Mouse (Mus musculus): ENCODE results near the gene Gdpd1. TPM values are rescaled to one million over a fixed set of nuclear protein-coding genes. Genes with fewer than 3 reads are reported as not detected.

The Gdpd1 gene
- total RNA-seq, 1 experiment, result 5.0 TPM

- no peaks in the 10 kb centered on the region for H3K36me3 ChIP-seq (ENCODE audit: control insufficient read depth, insufficient read depth, low read length, poor library complexity, severe bottlenecking)
- in situ Hi-C loops (cut with MboI; ENCODE audit: low sequenced_read_pairs in 2 of 2, unreplicated experiment in 2 of 2), result loop anchor here (10.0 kb wide), 2 partner anchors 97 to 107 kb away; no protein-coding TSS in a partner anchor
- H3K27ac ChIP-seq (ENCODE audit: insufficient read depth, low read depth, low read length, poor library complexity, severe bottlenecking), result no peak overlapping the region
- no peak overlapping the region for H3K4me3 ChIP-seq (ENCODE audit: insufficient read depth in 1 of 2, low read depth in 1 of 2, low read length in 2 of 2, poor library complexity in 1 of 2, severe bottlenecking in 1 of 2)
- H3K9me3 ChIP-seq (ENCODE audit: control insufficient read depth, insufficient read depth, low read depth, low read length), result no peaks in the 10 kb centered on the region
- H3K4me1 ChIP-seq (ENCODE audit: control insufficient read depth in 2 of 2, insufficient read depth in 2 of 2, low read length in 2 of 2, poor library complexity in 1 of 2), result no peaks in the 10 kb centered on the region
- no peak overlapping the region for H3K9ac ChIP-seq (ENCODE audit: insufficient read depth, low read depth, low read length, poor library complexity, severe bottlenecking)
- no peak for DNase-seq (ENCODE audit: low read depth, low spot score)
- TF ChIP-seq CHD2 (IDR thresholded peaks at IDR 0.05; ENCODE audit: low read depth, low read length), result no peak
- TF ChIP-seq ZC3H11A (IDR thresholded peaks at IDR 0.05; ENCODE audit: borderline replicate concordance, low read depth, low read length), result no peak
- no peak for TF ChIP-seq MAFK (IDR thresholded peaks at IDR 0.05; ENCODE audit: insufficient read depth, low read depth, low read length)
- TF ChIP-seq ZNF384 (IDR thresholded peaks at IDR 0.05; ENCODE audit: low read depth, low read length), result no peak
- no peak for TF ChIP-seq HCFC1 (IDR thresholded peaks at IDR 0.05; ENCODE audit: borderline replicate concordance, insufficient read depth, low read length)
Observed at GRCm38 (mm10) chr11:87002078-87002829, 71.6 kb downstream of the Gdpd1 start.

GRCm38 (mm10) chr11:87001217-87001616, 72.6 kb downstream of the Gdpd1 start:
- no peaks in the 10 kb centered on the region for H3K9me3 ChIP-seq (ENCODE audit: control insufficient read depth, insufficient read depth, low read depth, low read length)
- H3K9ac ChIP-seq (ENCODE audit: insufficient read depth, low read depth, low read length, poor library complexity, severe bottlenecking), result no peak overlapping the region
- in situ Hi-C loops (cut with MboI; ENCODE audit: low sequenced_read_pairs in 2 of 2, unreplicated experiment in 2 of 2), result loop anchor here (10.0 kb wide), 2 partner anchors 96 to 106 kb away; no protein-coding TSS in a partner anchor
- no peak overlapping the region for H3K4me3 ChIP-seq (ENCODE audit: insufficient read depth in 1 of 2, low read depth in 1 of 2, low read length in 2 of 2, poor library complexity in 1 of 2, severe bottlenecking in 1 of 2)
- no peak overlapping the region for H3K27ac ChIP-seq (ENCODE audit: insufficient read depth, low read depth, low read length, poor library complexity, severe bottlenecking)
- no peaks in the 10 kb centered on the region for H3K4me1 ChIP-seq (ENCODE audit: control insufficient read depth in 2 of 2, insufficient read depth in 2 of 2, low read length in 2 of 2, poor library complexity in 1 of 2)
- no peak for DNase-seq (ENCODE audit: low read depth, low spot score)
- no peaks in the 10 kb centered on the region for H3K36me3 ChIP-seq (ENCODE audit: control insufficient read depth, insufficient read depth, low read length, poor library complexity, severe bottlenecking)
- TF ChIP-seq CHD2 (IDR thresholded peaks at IDR 0.05; ENCODE audit: low read depth, low read length) (no peak), HCFC1 (IDR thresholded peaks at IDR 0.05; ENCODE audit: borderline replicate concordance, insufficient read depth, low read length) (no peak), ZNF384 (IDR thresholded peaks at IDR 0.05; ENCODE audit: low read depth, low read length) (no peak), ZC3H11A (IDR thresholded peaks at IDR 0.05; ENCODE audit: borderline replicate concordance, low read depth, low read length) (no peak), MAFK (IDR thresholded peaks at IDR 0.05; ENCODE audit: insufficient read depth, low read depth, low read length) (no peak)

- H3K4me1 ChIP-seq (ENCODE audit: control insufficient read depth in 2 of 2, insufficient read depth in 2 of 2, low read length in 2 of 2, poor library complexity in 1 of 2), result peaks cover 3% of the 10 kb centered on the region in 2 experiments; a peak in 3 of 4 replicates
- no peak for DNase-seq (ENCODE audit: low read depth, low spot score)
- in situ Hi-C loops (cut with MboI; ENCODE audit: low sequenced_read_pairs in 2 of 2, unreplicated experiment in 2 of 2), result no loop called here
- H3K36me3 ChIP-seq (ENCODE audit: control insufficient read depth, insufficient read depth, low read length, poor library complexity, severe bottlenecking), result no peaks in the 10 kb centered on the region
- no peaks in the 10 kb centered on the region for H3K9me3 ChIP-seq (ENCODE audit: control insufficient read depth, insufficient read depth, low read depth, low read length)
- no peak for TF ChIP-seq HCFC1 (IDR thresholded peaks at IDR 0.05; ENCODE audit: borderline replicate concordance, insufficient read depth, low read length)
- TF ChIP-seq ZC3H11A (IDR thresholded peaks at IDR 0.05; ENCODE audit: borderline replicate concordance, low read depth, low read length), result no peak
- no peak for TF ChIP-seq MAFK (IDR thresholded peaks at IDR 0.05; ENCODE audit: insufficient read depth, low read depth, low read length)
- TF ChIP-seq ZNF384 (IDR thresholded peaks at IDR 0.05; ENCODE audit: low read depth, low read length), result no peak
- no peak for TF ChIP-seq CHD2 (IDR thresholded peaks at IDR 0.05; ENCODE audit: low read depth, low read length)
- no peak overlapping the region for H3K27ac ChIP-seq (ENCODE audit: insufficient read depth, low read depth, low read length, poor library complexity, severe bottlenecking)
- H3K4me3 ChIP-seq (ENCODE audit: insufficient read depth in 1 of 2, low read depth in 1 of 2, low read length in 2 of 2, poor library complexity in 1 of 2, severe bottlenecking in 1 of 2), result no peak overlapping the region
- no peak overlapping the region for H3K9ac ChIP-seq (ENCODE audit: insufficient read depth, low read depth, low read length, poor library complexity, severe bottlenecking)
Observed at GRCm38 (mm10) chr11:86996266-86996665, 77.6 kb downstream of the Gdpd1 start.

GRCm38 (mm10) chr11:86995625-86996221, 78.1 kb downstream of the Gdpd1 start:
- DNase-seq (ENCODE audit: low read depth, low spot score), result no peak
- no peaks in the 10 kb centered on the region for H3K9me3 ChIP-seq (ENCODE audit: control insufficient read depth, insufficient read depth, low read depth, low read length)
- H3K9ac ChIP-seq (ENCODE audit: insufficient read depth, low read depth, low read length, poor library complexity, severe bottlenecking), result no peak overlapping the region
- no peak overlapping the region for H3K4me3 ChIP-seq (ENCODE audit: insufficient read depth in 1 of 2, low read depth in 1 of 2, low read length in 2 of 2, poor library complexity in 1 of 2, severe bottlenecking in 1 of 2)
- H3K4me1 ChIP-seq (ENCODE audit: control insufficient read depth in 2 of 2, insufficient read depth in 2 of 2, low read length in 2 of 2, poor library complexity in 1 of 2), result peaks cover 3% of the 10 kb centered on the region in 2 experiments; a peak in 3 of 4 replicates
- TF ChIP-seq CHD2 (IDR thresholded peaks at IDR 0.05; ENCODE audit: low read depth, low read length) (no peak), MAFK (IDR thresholded peaks at IDR 0.05; ENCODE audit: insufficient read depth, low read depth, low read length) (0 out of 2 replicates have a peak, but pooled peaks have one; percentile 38), ZNF384 (IDR thresholded peaks at IDR 0.05; ENCODE audit: low read depth, low read length) (peak; percentile 99), HCFC1 (IDR thresholded peaks at IDR 0.05; ENCODE audit: borderline replicate concordance, insufficient read depth, low read length) (no peak), ZC3H11A (IDR thresholded peaks at IDR 0.05; ENCODE audit: borderline replicate concordance, low read depth, low read length) (peak; percentile 25; the same call in 1 of the 2 replicates)
- in situ Hi-C loops (cut with MboI; ENCODE audit: low sequenced_read_pairs in 2 of 2, unreplicated experiment in 2 of 2), result no loop called here
- no peaks in the 10 kb centered on the region for H3K36me3 ChIP-seq (ENCODE audit: control insufficient read depth, insufficient read depth, low read length, poor library complexity, severe bottlenecking)
- no peak overlapping the region; the same call in 1 of the 2 replicates for H3K27ac ChIP-seq (ENCODE audit: insufficient read depth, low read depth, low read length, poor library complexity, severe bottlenecking)
